ENCODE assay signal across 16 mouse cellular contexts in the genomic region with DNA sequence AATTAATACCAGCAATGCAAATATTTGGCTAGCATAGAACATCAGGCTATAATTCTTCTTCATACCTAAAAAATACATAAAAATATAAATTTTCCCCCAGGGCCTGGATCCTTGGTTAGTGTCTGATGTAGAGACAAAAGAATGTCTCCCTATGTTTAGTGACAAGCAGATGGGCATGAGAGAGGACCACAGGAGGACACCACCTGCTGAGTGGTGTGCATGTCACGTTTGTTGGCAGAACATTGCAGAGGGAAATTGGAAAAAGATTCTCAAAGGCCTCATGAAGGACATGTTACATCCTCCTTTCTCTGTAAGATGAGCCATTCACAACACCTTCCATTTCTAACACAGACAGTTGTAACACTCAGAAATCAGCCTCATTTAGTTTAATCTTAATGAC.
"Had no signal": no experiment of that assay in that cellular context is flagged by ENCODE, and none has a peak within 500 bp of the region (broad histone marks: within the 10 kb centered on the region; RNA-seq: fewer than 3 reads in every experiment).

No protein-coding gene starts in this region.

- H3K27ac ChIP-seq: liver, embryonic 13.5 days; midbrain, embryonic 12.5 days; midbrain, embryonic 15.5 days; neural tube, embryonic 13.5 days had no signal

- H3K4me1 ChIP-seq: liver, embryonic 13.5 days; midbrain, embryonic 12.5 days; midbrain, embryonic 15.5 days; neural tube, embryonic 13.5 days had no signal

- H3K27me3 ChIP-seq: liver, embryonic 13.5 days; midbrain, embryonic 12.5 days; midbrain, embryonic 15.5 days; neural tube, embryonic 13.5 days had no signal

- DNase-seq: kidney, adult 9 months; kidney, postnatal 14 days; kidney, postnatal 4 days; liver, embryonic 13.5 days; lung, adult 2 months; lung, postnatal 14 days; lung, postnatal 4 days; retina, postnatal 1 day; right cerebral cortex, postnatal 25 days; spleen, adult 18-20 months; thymus, adult 18-20 months; thymus, postnatal 36 days had no signal

- H3K4me3 ChIP-seq: liver, embryonic 13.5 days; midbrain, embryonic 12.5 days; midbrain, embryonic 15.5 days; myocyte; neural tube, embryonic 13.5 days had no signal
